Mouse (Mus musculus) midbrain, embryonic 15.5 days (tissue): ENCODE measurements at regions not wholly inside any gene's neighbourhood (a gene's known extent, or its start where the extent isn't known, plus 50 kb on each side); places are given as distances from the start of the nearest gene placed in this dataset.

Experiments used
- ATAC-seq: fragments of 200-750 bp; cut with Nextera tagmentation; replicated peaks from 2 replicates; pipeline ENCODE4 v1.8.0; 2017; ENCODE audit warnings: moderate TSS enrichment
- H3K27ac ChIP-seq: fragments of 300-500 bp; sonication (generic); 2 replicates; pipeline ENCODE4 v1.5.1; 2015; ENCODE audit warnings: mild to moderate bottlenecking, inconsistent platforms
- H3K27me3 ChIP-seq: fragments of 300-500 bp; sonication (generic); replicated peaks from 2 replicates; pipeline ENCODE4 v1.6.1; 2015; ENCODE audit warnings: inconsistent platforms
- H3K36me3 ChIP-seq: fragments of 300-500 bp; sonication (generic); replicated peaks from 2 replicates; pipeline ENCODE4 v1.6.1; 2015; ENCODE audit warnings: inconsistent platforms
- H3K4me1 ChIP-seq: fragments of 300-500 bp; sonication (generic); 2 replicates; pipeline ENCODE4 v1.6.1; 2015; ENCODE audit warnings: inconsistent platforms
- H3K4me2 ChIP-seq: fragments of 300-500 bp; sonication (generic); 2 replicates; pipeline ENCODE4 v1.6.1; 2015; ENCODE audit warnings: inconsistent platforms, mild to moderate bottlenecking, moderate library complexity
- H3K4me3 ChIP-seq: fragments of 300-500 bp; sonication (generic); 2 replicates; pipeline ENCODE4 v1.5.1; 2015; ENCODE audit warnings: mild to moderate bottlenecking, inconsistent platforms
- H3K9ac ChIP-seq: fragments of 300-500 bp; sonication (generic); 2 replicates; pipeline ENCODE4 v1.6.1; 2015; ENCODE audit warnings: mild to moderate bottlenecking, inconsistent platforms
- H3K9me3 ChIP-seq: fragments of 300-500 bp; sonication (generic); 2 replicates; pipeline ENCODE4 v1.6.1; 2016; ENCODE audit warnings: inconsistent platforms
- WGBS: fragments of 180-500 bp; shearing (Covaris S2); methylation state at CpG from one replicate; pipeline ENCODE4 v1.1.7; 2015; ENCODE audit warnings: mixed read lengths; 5-methylcytosine and 5-hydroxymethylcytosine counted together

- Histone ChIP-seq H3K4me2 (no peak overlapping the region), H3K9me3 (no peaks in the 10 kb centered on the region), H3K27me3 (no peaks in the 10 kb centered on the region), H3K4me3 (no peak overlapping the region), H3K27ac (no peak overlapping the region), H3K9ac (no peak overlapping the region), H3K36me3 (no peaks in the 10 kb centered on the region), H3K4me1 (no peaks in the 10 kb centered on the region)
- 92% methylated on average over 3 of the region's 3 CpGs for WGBS
- ATAC-seq, result no peak
Observed at GRCm38 (mm10) chr13:46055410-46055809, 90.6 kb upstream of the Atxn1 start.

- Histone ChIP-seq H3K36me3 (no peaks in the 10 kb centered on the region), H3K27ac (no peak overlapping the region), H3K4me2 (no peak overlapping the region), H3K4me3 (no peak overlapping the region), H3K4me1 (peaks cover 14% of the 10 kb centered on the region), H3K27me3 (no peaks in the 10 kb centered on the region), H3K9ac (no peak overlapping the region), H3K9me3 (no peaks in the 10 kb centered on the region)
- ATAC-seq, result no peak
- 71% methylated on average over 12 of the region's 12 CpGs for WGBS
Observed at GRCm38 (mm10) chr13:46043568-46043967, 78.8 kb upstream of the Atxn1 start.

GRCm38 (mm10) chr13:46043016-46043415 is 78.2 kb upstream of the Atxn1 start:
- ATAC-seq, result no peak
- no peaks in the 10 kb centered on the region for H3K27me3 ChIP-seq
- H3K27ac ChIP-seq, result no peak overlapping the region
- no peak overlapping the region for H3K9ac ChIP-seq
- no peak overlapping the region for H3K4me3 ChIP-seq
- H3K4me2 ChIP-seq, result no peak overlapping the region
- H3K36me3 ChIP-seq, result no peaks in the 10 kb centered on the region
- H3K4me1 ChIP-seq, result peaks cover 15% of the 10 kb centered on the region
- 49% methylated on average over 10 of the region's 10 CpGs for WGBS
- H3K9me3 ChIP-seq, result no peaks in the 10 kb centered on the region

GRCm38 (mm10) chr13:46042224-46042623 is 77.4 kb upstream of the Atxn1 start:
- no peak overlapping the region for H3K4me2 ChIP-seq
- no peak overlapping the region for H3K4me3 ChIP-seq
- H3K27ac ChIP-seq, result no peak overlapping the region
- WGBS, result 84% methylated on average over 8 of the region's 8 CpGs
- peaks cover 15% of the 10 kb centered on the region for H3K4me1 ChIP-seq
- no peak for ATAC-seq
- no peaks in the 10 kb centered on the region for H3K9me3 ChIP-seq
- H3K9ac ChIP-seq, result no peak overlapping the region
- H3K27me3 ChIP-seq, result no peaks in the 10 kb centered on the region
- H3K36me3 ChIP-seq, result no peaks in the 10 kb centered on the region

- ATAC-seq, result no peak
- Histone ChIP-seq H3K4me3 (no peak overlapping the region), H3K27ac (no peak overlapping the region), H3K9me3 (no peaks in the 10 kb centered on the region), H3K4me1 (peaks cover 15% of the 10 kb centered on the region), H3K36me3 (no peaks in the 10 kb centered on the region), H3K9ac (no peak overlapping the region), H3K27me3 (no peaks in the 10 kb centered on the region), H3K4me2 (no peak overlapping the region)
- 61% methylated on average over 4 of the region's 4 CpGs for WGBS
Observed at GRCm38 (mm10) chr13:46041475-46041874, 76.7 kb upstream of the Atxn1 start.

GRCm38 (mm10) chr13:46040062-46040461 is 75.3 kb upstream of the Atxn1 start:
- no peak overlapping the region for H3K9ac ChIP-seq
- 46% methylated on average over 5 of the region's 5 CpGs for WGBS
- peak; percentile 59; the same call in 1 of the 2 replicates for ATAC-seq
- no peaks in the 10 kb centered on the region for H3K9me3 ChIP-seq
- peaks cover 15% of the 10 kb centered on the region for H3K4me1 ChIP-seq
- no peak overlapping the region for H3K4me3 ChIP-seq
- H3K36me3 ChIP-seq, result no peaks in the 10 kb centered on the region
- peak overlapping the region; percentile 23; the same call in 1 of the 2 replicates for H3K27ac ChIP-seq
- no peak overlapping the region for H3K4me2 ChIP-seq
- H3K27me3 ChIP-seq, result no peaks in the 10 kb centered on the region

GRCm38 (mm10) chr13:46038441-46039331 is 73.9 kb upstream of the Atxn1 start:
- no peak overlapping the region for H3K4me2 ChIP-seq
- H3K9me3 ChIP-seq, result no peaks in the 10 kb centered on the region
- peaks cover 15% of the 10 kb centered on the region for H3K4me1 ChIP-seq
- no peaks in the 10 kb centered on the region for H3K36me3 ChIP-seq
- H3K4me3 ChIP-seq, result no peak overlapping the region
- ATAC-seq, result no peak
- H3K27me3 ChIP-seq, result no peaks in the 10 kb centered on the region
- 30% methylated on average over 10 of the region's 10 CpGs for WGBS
- 0 out of 2 replicates have a peak overlapping the region, but pooled peaks have one; percentile 10 for H3K27ac ChIP-seq
- no peak overlapping the region for H3K9ac ChIP-seq

GRCm38 (mm10) chr13:46032281-46032680 is 67.5 kb upstream of the Atxn1 start:
- WGBS, result 85% methylated on average over 2 of the region's 2 CpGs
- no peaks in the 10 kb centered on the region for H3K9me3 ChIP-seq
- no peak for ATAC-seq
- H3K4me3 ChIP-seq, result no peak overlapping the region
- H3K4me1 ChIP-seq, result no peaks in the 10 kb centered on the region
- H3K36me3 ChIP-seq, result no peaks in the 10 kb centered on the region
- no peaks in the 10 kb centered on the region for H3K27me3 ChIP-seq
- H3K4me2 ChIP-seq, result no peak overlapping the region
- H3K27ac ChIP-seq, result no peak overlapping the region
- H3K9ac ChIP-seq, result no peak overlapping the region

- no peak for ATAC-seq
- Histone ChIP-seq H3K4me2 (no peak overlapping the region), H3K9me3 (no peaks in the 10 kb centered on the region)
Observed at GRCm38 (mm10) chr13:46026018-46026417, 61.2 kb upstream of the Atxn1 start.

GRCm38 (mm10) chr13:46023630-46024041 is 58.8 kb upstream of the Atxn1 start:
- Histone ChIP-seq H3K4me2 (no peak overlapping the region), H3K4me1 (peaks cover 18% of the 10 kb centered on the region), H3K4me3 (no peak overlapping the region), H3K27me3 (no peaks in the 10 kb centered on the region), H3K9ac (no peak overlapping the region), H3K9me3 (no peaks in the 10 kb centered on the region), H3K27ac (no peak overlapping the region), H3K36me3 (no peaks in the 10 kb centered on the region)
- 40% methylated on average over 5 of the region's 5 CpGs for WGBS
- ATAC-seq, result no peak

More at GRCm38 (mm10) chr13:46026018-46026417, 61.2 kb upstream of the Atxn1 start:
- Histone ChIP-seq H3K27ac (no peak overlapping the region), H3K4me1 (peaks cover 18% of the 10 kb centered on the region), H3K9ac (no peak overlapping the region), H3K4me3 (no peak overlapping the region), H3K27me3 (no peaks in the 10 kb centered on the region), H3K36me3 (no peaks in the 10 kb centered on the region)
- WGBS, result 13% methylated on average over 2 of the region's 2 CpGs

GRCm38 (mm10) chr13:46023187-46023586 is 58.4 kb upstream of the Atxn1 start:
- H3K9ac ChIP-seq, result no peak overlapping the region

GRCm38 (mm10) chr13:46020945-46021835 is 56.4 kb upstream of the Atxn1 start:
- no peak for ATAC-seq
- no peaks in the 10 kb centered on the region for H3K36me3 ChIP-seq
- H3K4me2 ChIP-seq, result no peak overlapping the region
- no peaks in the 10 kb centered on the region for H3K9me3 ChIP-seq
- H3K27ac ChIP-seq, result no peak overlapping the region
- H3K27me3 ChIP-seq, result no peaks in the 10 kb centered on the region
- no peak overlapping the region for H3K4me3 ChIP-seq
- no peak overlapping the region for H3K9ac ChIP-seq
- WGBS, result 96% methylated on average over 6 of the region's 6 CpGs
- peaks cover 18% of the 10 kb centered on the region for H3K4me1 ChIP-seq

More at GRCm38 (mm10) chr13:46023187-46023586, 58.4 kb upstream of the Atxn1 start:
- no peaks in the 10 kb centered on the region for H3K9me3 ChIP-seq
- H3K4me3 ChIP-seq, result no peak overlapping the region
- 21% methylated on average over 5 of the region's 5 CpGs for WGBS
- no peak overlapping the region for H3K27ac ChIP-seq
- no peak overlapping the region for H3K4me2 ChIP-seq
- ATAC-seq, result no peak
- H3K4me1 ChIP-seq, result peaks cover 18% of the 10 kb centered on the region
- no peaks in the 10 kb centered on the region for H3K36me3 ChIP-seq
- no peaks in the 10 kb centered on the region for H3K27me3 ChIP-seq
